Mouse (Mus musculus): ENCODE measurements around the gene Bola3. TPM values are rescaled to one million over a fixed set of nuclear protein-coding genes. Genes with fewer than 3 reads are reported as not detected.
A peak's percentile ranks its signal among the peaks of the same experiment; 100 is the strongest.
"Not testable (repeated sequence)": the region's sequence is repeated elsewhere in the genome, so short reads cannot be mapped to it uniquely, and the experiment has no call there.

The Bola3 gene
- polyA plus RNA-seq (2012; rRNA removed): 57.9 and 67.0 TPM in 2 replicates

- DNase-seq (ENCODE audit: low spot score): no peak
Observed at GRCm38 (mm10) chr6:83348873-83349272, at the start of gene Bola3. Gene Bola3 (plus strand): TSS chr6:83349147.

- DNase-seq (ENCODE audit: low spot score): no peak
Observed at GRCm38 (mm10) chr6:83300447-83301229, 48.3 kb upstream of the Bola3 start.

- DNase-seq (ENCODE audit: low spot score): no peak
Observed at GRCm38 (mm10) chr6:83301294-83301693, 47.7 kb upstream of the Bola3 start.

- DNase-seq (ENCODE audit: low spot score): no peak
Observed at GRCm38 (mm10) chr6:83302264-83302663, 46.7 kb upstream of the Bola3 start.

GRCm38 (mm10) chr6:83309017-83309416 is 39.9 kb upstream of the Bola3 start:
- no peak for DNase-seq (ENCODE audit: low spot score)

- no peak for DNase-seq (ENCODE audit: low spot score)
Observed at GRCm38 (mm10) chr6:83311206-83311605, 37.7 kb upstream of the Bola3 start.

- no peak for DNase-seq (ENCODE audit: low spot score)
Observed at GRCm38 (mm10) chr6:83312021-83312420, 36.9 kb upstream of the Bola3 start.

- no peak for DNase-seq (ENCODE audit: low spot score)
Observed at GRCm38 (mm10) chr6:83312514-83312913, 36.4 kb upstream of the Bola3 start.

- DNase-seq (ENCODE audit: low spot score): no peak
Observed at GRCm38 (mm10) chr6:83315293-83315692, 33.7 kb upstream of the Bola3 start.

- DNase-seq (ENCODE audit: low spot score): no peak
Observed at GRCm38 (mm10) chr6:83316022-83316421, 32.9 kb upstream of the Bola3 start.

- peak; percentile 61 for DNase-seq (ENCODE audit: low spot score)
Observed at GRCm38 (mm10) chr6:83317108-83317741, 31.7 kb upstream of the Bola3 start.

- DNase-seq (ENCODE audit: low spot score): no peak
Observed at GRCm38 (mm10) chr6:83321927-83322326, 27.0 kb upstream of the Bola3 start.

- no peak for DNase-seq (ENCODE audit: low spot score)
Observed at GRCm38 (mm10) chr6:83322794-83323193, 26.2 kb upstream of the Bola3 start.

GRCm38 (mm10) chr6:83323652-83324419 is 25.1 kb upstream of the Bola3 start:
- DNase-seq (ENCODE audit: low spot score): no peak

GRCm38 (mm10) chr6:83325525-83326393 is 23.2 kb upstream of the Bola3 start, which contains the start of the genes Mthfd2 and Mob1a:
Gene Mthfd2 (minus strand): TSS chr6:83325908.
Gene Mob1a (plus strand): TSS chr6:83326016.
- DNase-seq (ENCODE audit: low spot score): peak; percentile 92

GRCm38 (mm10) chr6:83326394-83326736 is 22.6 kb upstream of the Bola3 start:
- no peak for DNase-seq (ENCODE audit: low spot score)

- DNase-seq (ENCODE audit: low spot score): no peak
Observed at GRCm38 (mm10) chr6:83326761-83327160, 22.2 kb upstream of the Bola3 start.

- DNase-seq (ENCODE audit: low spot score): no peak
Observed at GRCm38 (mm10) chr6:83327591-83328190, 21.3 kb upstream of the Bola3 start.

- no peak for DNase-seq (ENCODE audit: low spot score)
Observed at GRCm38 (mm10) chr6:83341387-83341786, 7.6 kb upstream of the Bola3 start.

GRCm38 (mm10) chr6:83342957-83343356 is 6.0 kb upstream of the Bola3 start:
- DNase-seq (ENCODE audit: low spot score): no peak

- DNase-seq (ENCODE audit: low spot score): not testable (repeated sequence)
Observed at GRCm38 (mm10) chr6:83345285-83345684, 3.7 kb upstream of the Bola3 start.
